Mouse (Mus musculus) bone marrow, adult 2 months (tissue): ENCODE measurements around the gene Gsk3b.

ENCODE experiments used
- CTCF ChIP-seq: fragments of 200-500 bp; IDR thresholded peaks from 2 replicates; pipeline ENCODE4 v1.5.1; 2011; ENCODE audit warnings: low read length, control low read depth; ENCODE audit not compliant: control insufficient read depth, insufficient read depth
- POLR2A ChIP-seq: fragments of 200-500 bp; IDR thresholded peaks from 2 replicates; pipeline ENCODE4 v1.6.1; 2011; ENCODE audit warnings: low read depth, mild to moderate bottlenecking, control low read depth, low read length, borderline replicate concordance; ENCODE audit not compliant: control insufficient read depth

GRCm38 (mm10) chr16:38092598-38092997 lies 3.8 kb downstream of the Gsk3b start:
- TF ChIP-seq CTCF (no peak), POLR2A (no peak)
